Mouse (Mus musculus): Measurements from ENCODE around the gene Gm3591. TPM values are rescaled to one million over a fixed set of nuclear protein-coding genes. Genes with fewer than 3 reads are reported as not detected.
"Not testable (repeated sequence)": the region's sequence is repeated elsewhere in the genome, so short reads cannot be mapped to it uniquely, and the experiment has no call there.

Gm3591 gene
- 5.3 and 6.8 TPM in 2 replicates for polyA plus RNA-seq (2012; rRNA removed)

DNA sequence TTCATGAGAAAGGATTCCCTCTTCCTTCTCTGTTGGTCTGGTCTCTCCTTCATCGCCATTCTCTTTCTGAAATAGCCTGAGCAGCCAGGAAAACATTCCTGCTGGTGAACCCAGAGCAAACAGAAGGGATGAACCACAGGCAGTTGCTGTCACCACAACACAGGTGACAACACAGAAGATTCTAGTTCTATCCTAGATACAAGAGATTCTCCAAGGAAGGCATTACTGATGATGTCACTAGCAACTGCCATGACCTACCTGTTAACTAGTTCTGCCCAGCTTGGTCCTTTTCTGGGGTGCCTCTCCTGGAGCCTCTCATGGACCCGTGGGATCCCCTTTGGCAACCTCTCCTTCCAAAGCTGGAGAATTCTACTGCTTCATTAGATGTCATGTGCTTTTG lies at the start of gene Gm3591:
Gene Gm3591, minus strand, starts transcription at position 101 of the 400 bp plus-strand sequence.
- DNase-seq (ENCODE audit: low read depth) = not testable (repeated sequence)

DNA sequence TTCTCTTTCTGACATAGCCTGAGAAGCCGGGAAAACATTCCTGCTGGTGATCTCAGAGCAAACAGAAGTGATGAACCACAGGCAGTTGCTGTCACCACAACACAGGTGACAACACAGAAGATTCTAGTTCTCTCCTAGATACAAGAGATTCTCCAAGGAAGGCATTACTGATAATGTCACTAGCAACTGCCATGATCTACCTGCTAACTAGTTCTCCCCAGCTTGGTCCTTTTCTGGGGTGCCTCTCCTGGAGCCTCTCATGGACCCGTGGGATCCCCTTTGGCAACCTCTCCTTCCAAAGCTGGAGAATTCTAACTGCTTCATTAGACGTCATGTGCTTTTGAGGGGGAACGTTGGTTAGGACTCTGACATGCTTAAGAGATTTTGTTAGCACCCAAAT lies 32.2 kb upstream of the Gm3591 start, which contains the start of gene Gm3594:
Gene Gm3594, minus strand, starts transcription at position 101 of the 400 bp plus-strand sequence.
- DNase-seq (ENCODE audit: low read depth) = not testable (repeated sequence)

DNA sequence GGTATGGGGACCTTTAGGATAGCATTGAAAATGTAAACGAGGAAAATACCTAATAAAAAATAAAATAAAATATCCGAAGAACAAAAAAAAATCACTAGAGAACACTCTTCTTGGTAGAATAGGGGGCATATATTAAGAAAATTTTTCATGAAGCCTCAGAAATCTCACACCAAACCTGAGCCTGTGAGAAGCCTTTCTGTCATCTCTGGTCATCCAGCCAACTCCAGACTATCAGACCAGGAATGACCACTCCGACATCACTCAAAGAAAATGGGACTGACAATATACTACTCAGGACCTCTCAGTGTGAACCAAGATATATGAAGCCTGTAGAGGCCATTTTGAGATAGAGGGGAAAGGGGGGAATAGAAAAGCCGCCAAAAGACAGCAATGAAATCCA lies 28.5 kb upstream of the Gm3591 start:
- DNase-seq (ENCODE audit: low read depth) = not testable (repeated sequence)

DNA sequence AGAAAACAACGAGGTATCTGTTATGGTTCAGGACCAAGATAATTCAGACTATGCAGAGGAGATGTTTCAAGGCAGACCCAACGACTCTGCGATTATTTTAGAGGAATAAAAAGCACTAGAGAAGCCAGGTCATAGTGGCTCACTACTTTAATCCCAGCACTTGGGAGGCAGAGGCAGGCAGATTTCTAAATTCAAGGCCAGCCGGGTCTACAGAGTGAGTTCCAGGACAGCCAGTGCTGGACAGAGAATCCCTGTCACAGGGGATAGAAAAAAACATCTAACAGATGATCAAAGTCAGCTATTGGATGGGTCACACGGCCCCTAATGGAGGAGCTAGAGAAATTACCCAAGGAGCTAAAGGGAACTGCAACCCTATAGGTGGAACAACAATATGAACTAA lies 27.9 kb upstream of the Gm3591 start:
- DNase-seq (ENCODE audit: low read depth) = not testable (repeated sequence)

DNA sequence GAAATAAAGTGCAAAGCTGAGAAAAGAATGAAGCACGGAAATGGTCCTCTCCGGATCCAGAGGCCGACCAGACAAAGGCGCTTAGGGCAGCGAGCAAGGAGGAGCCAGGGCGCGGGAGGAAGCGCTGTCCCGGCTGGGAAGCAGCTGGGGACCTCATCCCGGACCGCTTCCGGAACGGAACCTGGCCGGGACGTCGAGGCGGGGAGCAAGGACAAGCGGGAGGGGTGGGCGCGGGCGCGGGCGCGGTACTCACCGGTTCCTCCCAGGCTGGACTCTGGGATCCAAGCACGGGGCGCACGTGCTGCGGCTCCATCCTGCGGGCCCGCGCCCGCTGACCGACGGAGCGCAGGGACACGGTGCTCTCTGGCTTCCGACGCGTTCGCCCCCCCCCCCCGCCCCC lies 14.5 kb upstream of the Gm3591 start:
- DNase-seq (ENCODE audit: low read depth) = not testable (repeated sequence)

DNA sequence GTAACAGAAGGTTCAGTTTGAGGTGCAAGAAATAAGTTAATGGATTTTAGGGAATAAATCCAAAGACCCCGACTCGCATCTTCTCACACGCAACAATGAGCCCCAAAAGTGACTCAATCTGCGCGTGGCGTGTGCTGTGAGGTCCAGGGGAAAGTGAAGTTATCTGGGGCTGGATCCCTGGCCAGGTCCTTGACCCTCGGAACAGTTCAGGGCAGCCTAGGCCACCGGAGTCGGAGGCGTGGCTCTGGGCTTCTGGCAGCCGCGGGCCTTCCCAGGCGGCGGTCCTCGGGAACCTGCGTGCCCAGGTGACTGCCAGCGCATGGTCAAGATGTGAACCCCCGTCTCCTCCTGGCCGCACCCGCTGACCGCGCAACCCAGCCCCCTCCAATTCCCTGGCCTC lies 14.1 kb upstream of the Gm3591 start:
- DNase-seq (ENCODE audit: low read depth) = peak; percentile 5

DNA sequence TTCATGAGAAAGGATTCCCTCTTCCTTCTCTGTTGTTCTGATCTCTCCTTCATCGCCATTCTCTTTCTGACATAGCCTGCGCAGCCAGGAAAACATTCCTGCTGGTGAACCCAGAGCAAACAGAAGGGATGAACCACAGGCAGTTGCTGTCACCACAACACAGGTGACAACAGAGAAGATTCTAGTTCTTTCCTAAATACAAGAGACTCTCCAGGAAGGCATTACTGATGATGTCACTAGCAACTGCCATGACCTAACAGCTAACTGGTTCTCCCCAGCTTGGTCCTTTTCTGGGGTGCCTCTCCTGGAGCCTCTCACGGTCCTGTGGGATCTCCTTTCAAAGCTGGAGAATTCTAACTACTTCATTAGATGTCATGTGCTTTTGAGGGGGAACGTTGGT lies 22.1 kb downstream of the Gm3591 start, which contains the start of gene Gm16440:
Gene Gm16440, minus strand, starts transcription at position 101 of the 400 bp plus-strand sequence.
- not testable (repeated sequence) for DNase-seq (ENCODE audit: low read depth)

Other genes with a start within 250 kb of the Gm3591 start
- not detected in 2 replicates for gene Gm21560, start 193.2 kb downstream of the Gm3591 start, polyA plus RNA-seq (2012; rRNA removed)
- 2.6 and 3.1 TPM in 2 replicates for gene Gm3411, start 125.2 kb downstream of the Gm3591 start, polyA plus RNA-seq (2012; rRNA removed)
- 0.36 TPM in 1 of 2 replicates, not detected in the other for gene Gm21103, start 107.6 kb downstream of the Gm3591 start, polyA plus RNA-seq (2012; rRNA removed)
- not detected in 2 replicates for gene Gm3618, start 68.8 kb downstream of the Gm3591 start, polyA plus RNA-seq (2012; rRNA removed)
- not detected in 2 replicates for gene Gm16440, start 22.2 kb downstream of the Gm3591 start, polyA plus RNA-seq (2012; rRNA removed)
- gene Gm3594, start 32.1 kb upstream of the Gm3591 start, polyA plus RNA-seq (2012; rRNA removed) = not detected in 2 replicates
- not detected in 2 replicates for gene Gm8356, start 124.8 kb upstream of the Gm3591 start, polyA plus RNA-seq (2012; rRNA removed)
- 0.71 and 1.2 TPM in 2 replicates for gene Gm3629, start 178.1 kb upstream of the Gm3591 start, polyA plus RNA-seq (2012; rRNA removed)
- gene Gm3460, start 209.9 kb upstream of the Gm3591 start, polyA plus RNA-seq (2012; rRNA removed) = 0.73 and 0.85 TPM in 2 replicates